Mouse (Mus musculus) WW6 (cell line): Measurements from ENCODE around the gene Tbxas1.

Experiments
- DNase-seq: peaks from one replicate; pipeline ENCODE4 v3.0.0-alpha.2; 2013; ENCODE audit warnings: low read depth, low spot score

The Tbxas1 gene

GRCm38 (mm10) chr6:38921810-38922116 lies 46.6 kb downstream of the Tbxas1 start:
- no peak for DNase-seq

- no peak for DNase-seq
Observed at GRCm38 (mm10) chr6:38922517-38922916, 47.3 kb downstream of the Tbxas1 start.

GRCm38 (mm10) chr6:38923450-38923849 lies 48.2 kb downstream of the Tbxas1 start:
- no peak for DNase-seq

GRCm38 (mm10) chr6:38923870-38924817 lies 48.9 kb downstream of the Tbxas1 start:
- DNase-seq = no peak

- DNase-seq = peak; percentile 53
Observed at GRCm38 (mm10) chr6:38925719-38926118, 50.5 kb downstream of the Tbxas1 start.

- peak; percentile 38 for DNase-seq
Observed at GRCm38 (mm10) chr6:38926135-38926962, 51.1 kb downstream of the Tbxas1 start.

GRCm38 (mm10) chr6:38926963-38927361 lies 51.8 kb downstream of the Tbxas1 start:
- no peak for DNase-seq

- DNase-seq = no peak
Observed at GRCm38 (mm10) chr6:38928489-38928888, 53.3 kb downstream of the Tbxas1 start.

- no peak for DNase-seq
Observed at GRCm38 (mm10) chr6:38936009-38936408, 60.8 kb downstream of the Tbxas1 start.

- DNase-seq = no peak
Observed at GRCm38 (mm10) chr6:38938421-38938820, 63.2 kb downstream of the Tbxas1 start.

GRCm38 (mm10) chr6:38939096-38939495 lies 63.9 kb downstream of the Tbxas1 start:
- no peak for DNase-seq

- no peak for DNase-seq
Observed at GRCm38 (mm10) chr6:38941016-38941415, 65.8 kb downstream of the Tbxas1 start.

- DNase-seq = no peak
Observed at GRCm38 (mm10) chr6:38942771-38943170, 67.6 kb downstream of the Tbxas1 start.

GRCm38 (mm10) chr6:38944392-38944791 lies 69.2 kb downstream of the Tbxas1 start:
- DNase-seq = no peak

- no peak for DNase-seq
Observed at GRCm38 (mm10) chr6:38944826-38945225, 69.6 kb downstream of the Tbxas1 start.

GRCm38 (mm10) chr6:38945681-38946080 lies 70.5 kb downstream of the Tbxas1 start:
- DNase-seq = no peak

GRCm38 (mm10) chr6:38947282-38947681 lies 72.1 kb downstream of the Tbxas1 start:
- no peak for DNase-seq

- DNase-seq = no peak
Observed at GRCm38 (mm10) chr6:38949683-38950161, 74.5 kb downstream of the Tbxas1 start.

- DNase-seq = no peak
Observed at GRCm38 (mm10) chr6:38950341-38950740, 75.1 kb downstream of the Tbxas1 start.

- no peak for DNase-seq
Observed at GRCm38 (mm10) chr6:38950838-38951237, 75.6 kb downstream of the Tbxas1 start.

GRCm38 (mm10) chr6:38956641-38957040 lies 81.4 kb downstream of the Tbxas1 start:
- no peak for DNase-seq

- no peak for DNase-seq
Observed at GRCm38 (mm10) chr6:38957246-38957645, 82.0 kb downstream of the Tbxas1 start.
